Mouse (Mus musculus): ENCODE measurements at regions not wholly inside any gene's neighbourhood (a gene's known extent, or its start where the extent isn't known, plus 50 kb on each side); places are given as distances from the start of the nearest gene placed in this dataset.

- TF ChIP-seq CTCF (conservative IDR thresholded peaks at IDR 0.05; ENCODE audit: insufficient read depth, insufficient read length, low read depth, low read length), result no peak
- TF ChIP-seq POLR2A (IDR thresholded peaks at IDR 0.05; ENCODE audit: low read depth, low read length), result no peak
These were observed 184.2 kb upstream of the Hmga2 start for GRCm38 (mm10) chr10:120660503-120660902.

Measured in kidney, adult 2 months (tissue).